Mouse (Mus musculus) bone marrow, adult 2 months (tissue): Measurements from ENCODE around the gene Mpc1. TPM values are rescaled to one million over a fixed set of nuclear protein-coding genes. Genes with fewer than 3 reads are reported as not detected.

Experiments
- H3K27ac ChIP-seq: fragments of 200-500 bp; 2 replicates; pipeline ENCODE4 v1.5.1; 2012; ENCODE audit warnings: low read depth, mild to moderate bottlenecking, control low read depth, inconsistent platforms, low read length; ENCODE audit not compliant: control insufficient read depth, poor library complexity, insufficient read depth
- H3K4me1 ChIP-seq: fragments of 200-500 bp; 2 replicates; pipeline ENCODE4 v1.6.1; 2011; ENCODE audit warnings: low read length; ENCODE audit not compliant: control insufficient read depth, insufficient read depth
- H3K4me3 ChIP-seq: fragments of 200-500 bp; replicated peaks from 2 replicates; pipeline ENCODE3; 2011; ENCODE audit warnings: mild to moderate bottlenecking, low read depth, low read length, control low read depth; ENCODE audit not compliant: control insufficient read depth
- CTCF ChIP-seq: fragments of 200-500 bp; IDR thresholded peaks from 2 replicates; pipeline ENCODE4 v1.5.1; 2011; ENCODE audit warnings: low read length, control low read depth; ENCODE audit not compliant: control insufficient read depth, insufficient read depth
- POLR2A ChIP-seq: fragments of 200-500 bp; IDR thresholded peaks from 2 replicates; pipeline ENCODE4 v1.6.1; 2011; ENCODE audit warnings: low read depth, mild to moderate bottlenecking, control low read depth, low read length, borderline replicate concordance; ENCODE audit not compliant: control insufficient read depth
- WGBS: fragments of 180-500 bp; shearing (Covaris S2); methylation state at CpG from one replicate; pipeline ENCODE4 v1.1.7; 2018; 5-methylcytosine and 5-hydroxymethylcytosine counted together
- polyA plus RNA-seq: library from polyadenylated mRNA; stranded (reverse); fragments of >200 nt; gene quantifications from 2 replicates; pipeline ENCODE4 v1.2.4, GENCODE M21; 2011; ENCODE audit warnings: low replicate concordance; ENCODE audit not compliant: missing spikeins, insufficient read depth, insufficient read length

The Mpc1 gene
- polyA plus RNA-seq, 1 experiment, result 40.1 TPM

DNA sequence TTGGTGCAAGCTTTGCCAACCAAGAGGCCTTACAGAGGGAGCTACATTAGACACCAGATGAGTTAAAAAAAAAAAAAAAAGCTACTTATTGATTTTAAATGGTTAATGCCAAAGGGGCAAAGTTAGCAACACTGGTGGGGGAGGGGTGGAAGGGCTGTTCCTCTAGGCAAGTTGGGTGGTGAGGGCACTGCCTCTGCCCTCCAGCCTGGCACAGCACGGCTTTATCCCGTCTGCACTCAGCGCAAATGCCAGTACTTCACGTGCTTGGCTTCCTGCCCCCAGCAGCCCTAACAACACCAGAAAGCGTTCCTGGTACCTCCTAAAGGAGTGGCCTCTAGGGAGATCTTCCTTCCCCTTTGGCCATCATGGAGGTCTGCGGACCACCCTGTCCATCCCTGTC lies 60.7 kb downstream of the Mpc1 start:
- 71% methylated on average over 6 of the region's 6 CpGs for WGBS
- Histone ChIP-seq H3K27ac (no peak overlapping the region), H3K4me3 (no peak overlapping the region), H3K4me1 (peaks cover 1% of the 10 kb centered on the region; the same call in 1 of the 2 replicates)
- TF ChIP-seq POLR2A (no peak), CTCF (no peak)

Other genes with a start within 250 kb of the Mpc1 start
- gene Gm49673, start 135.1 kb upstream of the Mpc1 start, polyA plus RNA-seq, result not detected in 2 replicates
- 2.3 TPM in 1 of 2 replicates, not detected in the other for gene Rnaset2a, start 134.8 kb upstream of the Mpc1 start, polyA plus RNA-seq
- 23.3 and 24.2 TPM in 2 replicates for gene Fgfr1op, start 117.4 kb upstream of the Mpc1 start, polyA plus RNA-seq
- not detected in 2 replicates for gene Ccr6, start 46.9 kb upstream of the Mpc1 start, polyA plus RNA-seq
- 11.9 and 17.9 TPM in 2 replicates for gene Sft2d1, start 28.2 kb downstream of the Mpc1 start, polyA plus RNA-seq
- not detected in 2 replicates for gene Prr18, start 54.6 kb downstream of the Mpc1 start, polyA plus RNA-seq
- not detected in 2 replicates for gene T2, start 73.1 kb downstream of the Mpc1 start, polyA plus RNA-seq
- gene T, start 151.5 kb downstream of the Mpc1 start, polyA plus RNA-seq, result not detected in 2 replicates
- gene Pde10a, start 242.5 kb downstream of the Mpc1 start, polyA plus RNA-seq, result 3.0 and 5.5 TPM in 2 replicates